Mouse (Mus musculus) intestine, embryonic 16.5 days (tissue): Measurements from ENCODE around the gene Ccdc57. TPM values are rescaled to one million over a fixed set of nuclear protein-coding genes. Genes with fewer than 3 reads are reported as not detected.
A peak's percentile ranks its signal among the peaks of the same experiment; 100 is the strongest.

Experiments
- ATAC-seq: fragments of 200-750 bp; cut with Nextera tagmentation; 2 replicates; pipeline ENCODE4 v1.8.0; 2017; ENCODE audit warnings: moderate TSS enrichment, moderate library complexity
- H3K27ac ChIP-seq: fragments of 300-500 bp; sonication (generic); 2 replicates; pipeline ENCODE4 v1.5.1; 2014; ENCODE audit warnings: mild to moderate bottlenecking, low read length
- H3K27me3 ChIP-seq: fragments of 300-500 bp; sonication (generic); replicated peaks from 2 replicates; pipeline ENCODE4 v1.6.1; 2014; ENCODE audit warnings: low read length, control low read depth, mixed read lengths; ENCODE audit not compliant: control insufficient read depth, insufficient read depth
- H3K36me3 ChIP-seq: fragments of 300-500 bp; sonication (generic); 2 replicates; pipeline ENCODE4 v1.6.1; 2014; ENCODE audit warnings: low read length, control low read depth; ENCODE audit not compliant: control insufficient read depth, insufficient read depth
- H3K4me1 ChIP-seq: fragments of 300-500 bp; sonication (generic); 2 replicates; pipeline ENCODE4 v1.6.1; 2014; ENCODE audit warnings: low read length, control low read depth, mixed read lengths; ENCODE audit not compliant: control insufficient read depth, insufficient read depth
- H3K4me2 ChIP-seq: fragments of 300-500 bp; sonication (generic); 2 replicates; pipeline ENCODE4 v1.6.1; 2014; ENCODE audit warnings: low read depth, low read length, control low read depth
- H3K4me3 ChIP-seq: fragments of 300-500 bp; sonication (generic); 2 replicates; pipeline ENCODE4 v1.5.1; 2014; ENCODE audit warnings: mild to moderate bottlenecking, low read length
- H3K9ac ChIP-seq: fragments of 300-500 bp; sonication (generic); 2 replicates; pipeline ENCODE4 v1.6.1; 2014; ENCODE audit warnings: low read depth, low read length
- H3K9me3 ChIP-seq: fragments of 300-500 bp; sonication (generic); 2 replicates; pipeline ENCODE4 v1.6.1; 2016; ENCODE audit warnings: low read length, control low read depth; ENCODE audit not compliant: control insufficient read depth
- WGBS: fragments of 180-500 bp; shearing (Covaris S2); extraction: QIAGEN DNeasy Blood & Tissue Kit; methylation state at CpG from one replicate; pipeline ENCODE4 v1.1.7; 2014; 5-methylcytosine and 5-hydroxymethylcytosine counted together
- polyA plus RNA-seq: library from polyadenylated mRNA; unstranded; fragments of >200 nt; fragmentation: Nextera tagmentation; extraction: Ambion mirVana; gene quantifications from 2 replicates; pipeline ENCODE4 v1.2.1, GENCODE M21; 2015

The Ccdc57 gene
- polyA plus RNA-seq, 1 experiment from 2014 or later: 4.3 TPM

GRCm38 (mm10) chr11:120945926-120946325 lies 13.3 kb upstream of the Ccdc57 start:
- H3K36me3 ChIP-seq: no peaks in the 10 kb centered on the region
- no peak overlapping the region for H3K4me2 ChIP-seq
- no peak overlapping the region for H3K4me3 ChIP-seq
- 88% methylated on average over 5 of the region's 5 CpGs for WGBS
- H3K4me1 ChIP-seq: peaks cover 16% of the 10 kb centered on the region; the same call in 1 of the 2 replicates
- no peaks in the 10 kb centered on the region for H3K9me3 ChIP-seq
- no peak for ATAC-seq
- H3K27me3 ChIP-seq: no peaks in the 10 kb centered on the region
- H3K27ac ChIP-seq: no peak overlapping the region
- no peak overlapping the region for H3K9ac ChIP-seq

- Histone ChIP-seq H3K9ac (no peak overlapping the region), H3K4me2 (no peak overlapping the region), H3K27me3 (no peaks in the 10 kb centered on the region), H3K36me3 (no peaks in the 10 kb centered on the region), H3K9me3 (no peaks in the 10 kb centered on the region), H3K27ac (no peak overlapping the region), H3K4me3 (no peak overlapping the region), H3K4me1 (peaks cover 11% of the 10 kb centered on the region; the same call in 1 of the 2 replicates)
- WGBS: 78% methylated on average over 7 of the region's 7 CpGs
- no peak for ATAC-seq
Observed at GRCm38 (mm10) chr11:120945266-120945665, 12.6 kb upstream of the Ccdc57 start.

GRCm38 (mm10) chr11:120940959-120941358 lies 8.3 kb upstream of the Ccdc57 start:
- ATAC-seq: no peak
- Histone ChIP-seq H3K9ac (no peak overlapping the region), H3K36me3 (no peaks in the 10 kb centered on the region), H3K27ac (no peak overlapping the region), H3K4me1 (no peaks in the 10 kb centered on the region; the same call in 1 of the 2 replicates), H3K27me3 (no peaks in the 10 kb centered on the region), H3K4me2 (no peak overlapping the region), H3K9me3 (no peaks in the 10 kb centered on the region), H3K4me3 (no peak overlapping the region)
- 81% methylated on average over 6 of the region's 6 CpGs for WGBS

- 41% methylated on average over 5 of the region's 6 CpGs for WGBS
- ATAC-seq: no peak
Observed at GRCm38 (mm10) chr11:120939712-120940341, 7.2 kb upstream of the Ccdc57 start.

GRCm38 (mm10) chr11:120938795-120939194 lies 6.1 kb upstream of the Ccdc57 start:
- no peaks in the 10 kb centered on the region for H3K36me3 ChIP-seq
- H3K9me3 ChIP-seq: no peaks in the 10 kb centered on the region
- 27% methylated on average over 4 of the region's 4 CpGs for WGBS
- H3K9ac ChIP-seq: no peak overlapping the region
- ATAC-seq: peak; percentile 63
- H3K4me2 ChIP-seq: no peak overlapping the region
- H3K4me1 ChIP-seq: no peaks in the 10 kb centered on the region; the same call in 1 of the 2 replicates
- H3K27ac ChIP-seq: no peak overlapping the region
- H3K4me3 ChIP-seq: no peak overlapping the region
- no peaks in the 10 kb centered on the region for H3K27me3 ChIP-seq

More at GRCm38 (mm10) chr11:120939712-120940341, 7.2 kb upstream of the Ccdc57 start:
- Histone ChIP-seq H3K9me3 (no peaks in the 10 kb centered on the region), H3K9ac (no peak overlapping the region), H3K27ac (no peak overlapping the region), H3K4me3 (no peak overlapping the region), H3K4me1 (no peaks in the 10 kb centered on the region; the same call in 1 of the 2 replicates), H3K4me2 (no peak overlapping the region), H3K27me3 (no peaks in the 10 kb centered on the region), H3K36me3 (no peaks in the 10 kb centered on the region)

- no peaks in the 10 kb centered on the region for H3K27me3 ChIP-seq
- no peak for ATAC-seq
- no peak overlapping the region for H3K4me2 ChIP-seq
- no peak overlapping the region for H3K9ac ChIP-seq
- H3K27ac ChIP-seq: no peak overlapping the region
- H3K4me1 ChIP-seq: no peaks in the 10 kb centered on the region; the same call in 1 of the 2 replicates
- H3K36me3 ChIP-seq: no peaks in the 10 kb centered on the region
- WGBS: 97% methylated on average over 1 of the region's 1 CpGs
- no peaks in the 10 kb centered on the region for H3K9me3 ChIP-seq
- no peak overlapping the region for H3K4me3 ChIP-seq
Observed at GRCm38 (mm10) chr11:120937976-120938375, 5.3 kb upstream of the Ccdc57 start.

- ATAC-seq: no peak
- Histone ChIP-seq H3K9ac (no peak overlapping the region), H3K4me3 (no peak overlapping the region), H3K36me3 (0 out of 2 replicates have a peak, but pooled peaks cover 7% of the 10 kb centered on the region), H3K4me1 (no peaks in the 10 kb centered on the region), H3K9me3 (no peaks in the 10 kb centered on the region), H3K4me2 (no peak overlapping the region), H3K27me3 (no peaks in the 10 kb centered on the region), H3K27ac (no peak overlapping the region)
- 87% methylated on average over 4 of the region's 4 CpGs for WGBS
Observed at GRCm38 (mm10) chr11:120931479-120931878, 1.2 kb downstream of the Ccdc57 start.

GRCm38 (mm10) chr11:120928468-120928867 lies 4.2 kb downstream of the Ccdc57 start:
- Histone ChIP-seq H3K36me3 (peaks cover 11% of the 10 kb centered on the region; the same call in 1 of the 2 replicates), H3K27me3 (no peaks in the 10 kb centered on the region), H3K9ac (no peak overlapping the region), H3K4me2 (no peak overlapping the region), H3K27ac (no peak overlapping the region), H3K4me3 (no peak overlapping the region), H3K4me1 (no peaks in the 10 kb centered on the region), H3K9me3 (no peaks in the 10 kb centered on the region)
- no peak for ATAC-seq
- 87% methylated on average over 4 of the region's 4 CpGs for WGBS

- no peak overlapping the region for H3K4me2 ChIP-seq
- H3K9ac ChIP-seq: no peak overlapping the region
- no peaks in the 10 kb centered on the region for H3K9me3 ChIP-seq
- peaks cover 4% of the 10 kb centered on the region for H3K36me3 ChIP-seq
- 83% methylated on average over 3 of the region's 3 CpGs for WGBS
- no peaks in the 10 kb centered on the region for H3K4me1 ChIP-seq
- H3K4me3 ChIP-seq: no peak overlapping the region
- no peak for ATAC-seq
- no peaks in the 10 kb centered on the region for H3K27me3 ChIP-seq
- no peak overlapping the region for H3K27ac ChIP-seq
Observed at GRCm38 (mm10) chr11:120922528-120922927, 10.1 kb downstream of the Ccdc57 start.

- ATAC-seq: no peak
- H3K36me3 ChIP-seq: peaks cover 3% of the 10 kb centered on the region; the same call in 1 of the 2 replicates
- no peak overlapping the region for H3K9ac ChIP-seq
- no peaks in the 10 kb centered on the region for H3K4me1 ChIP-seq
- 97% methylated on average over 5 of the region's 5 CpGs for WGBS
- no peaks in the 10 kb centered on the region for H3K27me3 ChIP-seq
- no peak overlapping the region for H3K4me3 ChIP-seq
- H3K4me2 ChIP-seq: no peak overlapping the region
- no peaks in the 10 kb centered on the region for H3K9me3 ChIP-seq
- H3K27ac ChIP-seq: no peak overlapping the region
Observed at GRCm38 (mm10) chr11:120917756-120918155, 14.9 kb downstream of the Ccdc57 start.
